Mouse (Mus musculus): ENCODE data around the gene Atxn2.

- no peak for TF ChIP-seq POLR2A (IDR thresholded peaks at IDR 0.05; ENCODE audit: low read depth, low read length)
- no peak for TF ChIP-seq MAZ (IDR thresholded peaks at IDR 0.05; ENCODE audit: low read depth, low read length)
- no peak for TF ChIP-seq CTCF (conservative IDR thresholded peaks at IDR 0.05 in 1 of 2, IDR thresholded peaks at IDR 0.05 in 1 of 2; ENCODE audit: low read depth in 2 of 2, low read length in 2 of 2)
- no peak for TF ChIP-seq USF1 (IDR thresholded peaks at IDR 0.05; ENCODE audit: low read depth, low read length)
- no peak for TF ChIP-seq MEF2A (IDR thresholded peaks at IDR 0.05; ENCODE audit: borderline replicate concordance, low read depth, low read length)
- no peak for TF ChIP-seq SMC3 (IDR thresholded peaks at IDR 0.05; ENCODE audit: low read depth, low read length)
- TF ChIP-seq TCF12 (IDR thresholded peaks at IDR 0.05; ENCODE audit: low read depth, low read length): no peak
- TF ChIP-seq ZKSCAN1 (IDR thresholded peaks at IDR 0.05; ENCODE audit: borderline replicate concordance, low read depth, low read length): no peak
Measured at GRCm38 (mm10) chr5:121696761-121697160, 14.4 kb upstream of the Atxn2 start.

All from CH12.LX (cell line).